ENCODE assay signal across 7 mouse cellular contexts in genomic region chr11:75173095-75173798, GRCm38 (mm10). TPM values are rescaled to one million over a fixed set of nuclear protein-coding genes. Genes with fewer than 3 reads are reported as not detected.
DNase-seq lines count a peak whose midpoint lies in the region; ATAC-seq lines count a peak whose summit lies in the region.

No protein-coding gene starts in this region.

- no peak overlapping the region for H3K27ac ChIP-seq in intestine, embryonic 14.5 days (ENCODE audit: low read depth)

- peaks cover 32% of the 10 kb centered on the region for H3K4me1 ChIP-seq in intestine, embryonic 14.5 days (replicated peaks; ENCODE audit: control insufficient read depth, insufficient read depth, low read length)

- under 1% methylated on average over 71 of the region's 71 CpGs for WGBS in intestine, embryonic 14.5 days

- intact Hi-C loops in left cerebral cortex, postnatal 14 days (cut with DNase I) = no loop called here

- H3K9me3 ChIP-seq in intestine, embryonic 14.5 days (ENCODE audit: control insufficient read depth, low read length) = no peaks in the 10 kb centered on the region

- H3K9ac ChIP-seq in intestine, embryonic 14.5 days (ENCODE audit: low read length) = peak overlapping the region; percentile 39

- peak overlapping the region; percentile 78 for H3K4me2 ChIP-seq in intestine, embryonic 14.5 days (ENCODE audit: low read length)

- peaks cover 15% of the 10 kb centered on the region for H3K36me3 ChIP-seq in intestine, embryonic 14.5 days (ENCODE audit: control insufficient read depth, insufficient read depth, low read length)

- peak; percentile 56 for ATAC-seq in intestine, embryonic 14.5 days (replicated peaks; ENCODE audit: low FRiP score, low TSS enrichment, low read depth)
- peak; percentile 22 for ATAC-seq in megakaryocyte-erythroid progenitor cell, adult 5-6 weeks (replicated peaks; ENCODE audit: low FRiP score, low TSS enrichment, poor library complexity, severe bottlenecking)

- peak; percentile 95 for DNase-seq in ZHBTc4 (ENCODE audit: low read depth, low spot score)
- peak; percentile 87 to 89 for DNase-seq in cerebellum, postnatal 36 days
- peak; percentile 57 to 61 for DNase-seq in gastrocnemius, adult 8-10 months (ENCODE audit: low spot score in 2 of 2)
- peak; percentile 96 for DNase-seq in intestine, embryonic 14.5 days (ENCODE audit: low spot score)
- peak; percentile 96 to 97 for DNase-seq in left cerebral cortex, postnatal 14 days (ENCODE audit: low spot score in 2 of 2)
- peak; percentile 93 for DNase-seq in right cerebral cortex, postnatal 25 days

- peaks cover 35% of the 10 kb centered on the region for H3K27me3 ChIP-seq in intestine, embryonic 14.5 days (replicated peaks; ENCODE audit: control insufficient read depth, insufficient read depth, low read length)

- peak overlapping the region; percentile 58 for H3K4me3 ChIP-seq in intestine, embryonic 14.5 days (ENCODE audit: low read depth, low read length)

RNA-seq across cellular contexts. Expression of gene Hic1, which starts 3.9 kb away (rescaled TPM):
- 1 to 10 TPM; 2.7 to 5.0 (median 4.0) TPM for total RNA-seq in gastrocnemius, adult 8-10 months (2022)
- polyA plus RNA-seq in intestine, embryonic 14.5 days (2014; fragmentation: Nextera tagmentation; extraction: Ambion mirVana) = 13.0 and 14.5 TPM in 2 replicates
- total RNA-seq in left cerebral cortex, postnatal 14 days (2021) = 1 to 10 TPM; 5.0 to 5.2 TPM
- 0.17 TPM in 1 of 2 replicates, not detected in the other for total RNA-seq in megakaryocyte-erythroid progenitor cell, adult 5-6 weeks (2014; fragmentation: Nextera tagmentation)
- 0.52 TPM in 1 of 2 replicates, not detected in the other for total RNA-seq in megakaryocyte-erythroid progenitor cell, adult 5-6 weeks (2017)

RNA-seq across cellular contexts. Expression of gene Ovca2, which starts 5.4 kb away (rescaled TPM):
- 1 to 10 TPM; 2.0 to 4.5 (median 2.3) TPM for total RNA-seq in gastrocnemius, adult 8-10 months (2022)
- 29.9 and 32.2 TPM in 2 replicates for polyA plus RNA-seq in intestine, embryonic 14.5 days (2014; fragmentation: Nextera tagmentation; extraction: Ambion mirVana)
- 10 to 100 TPM; 10.0 to 10.2 TPM for total RNA-seq in left cerebral cortex, postnatal 14 days (2021)
- total RNA-seq in megakaryocyte-erythroid progenitor cell, adult 5-6 weeks (2014; fragmentation: Nextera tagmentation) = 18.8 and 21.3 TPM in 2 replicates
- 17.6 and 29.0 TPM in 2 replicates for total RNA-seq in megakaryocyte-erythroid progenitor cell, adult 5-6 weeks (2017)

RNA-seq across cellular contexts. Expression of gene Dph1, which starts 17.8 kb away (rescaled TPM):
- total RNA-seq in gastrocnemius, adult 8-10 months (2022) = 1 to 10 TPM; 4.2 to 6.9 (median 5.4) TPM
- 27.9 and 31.5 TPM in 2 replicates for polyA plus RNA-seq in intestine, embryonic 14.5 days (2014; fragmentation: Nextera tagmentation; extraction: Ambion mirVana)
- 10 to 100 TPM; 22.0 to 23.7 TPM for total RNA-seq in left cerebral cortex, postnatal 14 days (2021)
- total RNA-seq in megakaryocyte-erythroid progenitor cell, adult 5-6 weeks (2014; fragmentation: Nextera tagmentation) = 22.3 and 25.0 TPM in 2 replicates
- 13.3 and 14.2 TPM in 2 replicates for total RNA-seq in megakaryocyte-erythroid progenitor cell, adult 5-6 weeks (2017)

RNA-seq across cellular contexts. Expression of gene Rtn4rl1, which starts 20.3 kb away (rescaled TPM):
- 1 to 10 TPM in 1 of 4 experiments, under 1 TPM in 3; 0.63 to 1.3 (median 0.94) TPM for total RNA-seq in gastrocnemius, adult 8-10 months (2022)
- polyA plus RNA-seq in intestine, embryonic 14.5 days (2014; fragmentation: Nextera tagmentation; extraction: Ambion mirVana) = 1.6 and 2.0 TPM in 2 replicates
- total RNA-seq in left cerebral cortex, postnatal 14 days (2021) = 10 to 100 TPM; 59.5 to 65.9 TPM
- not detected in 2 replicates for total RNA-seq in megakaryocyte-erythroid progenitor cell, adult 5-6 weeks (2014; fragmentation: Nextera tagmentation)
- 0.80 TPM in 1 of 2 replicates, not detected in the other for total RNA-seq in megakaryocyte-erythroid progenitor cell, adult 5-6 weeks (2017)
